In genomic region chr2:34372305-34373301, GRCm38 (mm10) we compare ENCODE assay signal across 8 mouse cellular contexts. TPM values are rescaled to one million over a fixed set of nuclear protein-coding genes. Genes with fewer than 3 reads are reported as not detected.
A peak's percentile ranks its signal among the peaks of the same experiment; 100 is the strongest.
DNase-seq lines count a peak whose midpoint lies in the region; ATAC-seq and TF ChIP-seq lines count a peak whose summit lies in the region.

Gene Pbx3, minus strand, starts transcription at chr2:34373142.

- peak within 1 kb of the TSS; percentile 90 to 97 for H3K4me3 ChIP-seq in ES-E14 (ENCODE audit: insufficient read depth in 1 of 2, low read depth in 1 of 2, low read length in 2 of 2, poor library complexity in 1 of 2, severe bottlenecking in 1 of 2)
- peak within 1 kb of the TSS; percentile 79 for H3K4me3 ChIP-seq in forebrain, embryonic 16.5 days (replicated peaks; ENCODE audit: low read length)
- peak within 1 kb of the TSS; percentile 85 for H3K4me3 ChIP-seq in lung, embryonic 15.5 days

- peak within 1 kb of the TSS; percentile 89 for H3K9ac ChIP-seq in ES-E14 (ENCODE audit: insufficient read depth, low read depth, low read length, poor library complexity, severe bottlenecking)
- H3K9ac ChIP-seq in forebrain, embryonic 16.5 days (replicated peaks; ENCODE audit: low read depth, low read length): peak within 1 kb of the TSS; percentile 81
- H3K9ac ChIP-seq in lung, embryonic 15.5 days: peak within 1 kb of the TSS; percentile 95

- DNase-seq in ES-E14 (ENCODE audit: low read depth, low spot score): peak; percentile 93
- DNase-seq in cerebellum, adult 11-12 months: peak; percentile 95
- peak; percentile 98 for DNase-seq in heart, postnatal 4 days
- DNase-seq in layer of hippocampus, adult 8-10 months (ENCODE audit: low spot score in 2 of 2): peak; percentile 87 to 88
- peak; percentile 94 for DNase-seq in ovary, adult 18-20 months (ENCODE audit: low spot score)
- DNase-seq in thymus, postnatal 0 days (ENCODE audit: low spot score): peak; percentile 94

- H3K4me2 ChIP-seq in forebrain, embryonic 16.5 days (ENCODE audit: low read length): peak within 1 kb of the TSS; percentile 57
- peak within 1 kb of the TSS; percentile 89 for H3K4me2 ChIP-seq in lung, embryonic 15.5 days

- H3K36me3 ChIP-seq in ES-E14 (ENCODE audit: control insufficient read depth, insufficient read depth, low read length, poor library complexity, severe bottlenecking): no peaks in the 10 kb centered on the region
- H3K36me3 ChIP-seq in forebrain, embryonic 16.5 days (ENCODE audit: control insufficient read depth, insufficient read depth): no peaks in the 10 kb centered on the region
- no peaks in the 10 kb centered on the region for H3K36me3 ChIP-seq in lung, embryonic 15.5 days

- under 1% methylated on average over 60 of the region's 102 CpGs for WGBS in forebrain, embryonic 16.5 days
- under 1% methylated on average over 63 of the region's 102 CpGs for WGBS in lung, embryonic 15.5 days

- peaks cover 2% of the 10 kb centered on the region; the same call in 1 of the 2 replicates for H3K27me3 ChIP-seq in forebrain, embryonic 16.5 days (replicated peaks; ENCODE audit: control insufficient read depth, insufficient read depth, low read length)
- H3K27me3 ChIP-seq in lung, embryonic 15.5 days: no peaks in the 10 kb centered on the region

- peak within 1 kb of the TSS; percentile 11; the same call in 1 of the 2 replicates for H3K27ac ChIP-seq in ES-E14 (ENCODE audit: insufficient read depth, low read depth, low read length, poor library complexity, severe bottlenecking)
- peak within 1 kb of the TSS; percentile 86 for H3K27ac ChIP-seq in forebrain, embryonic 16.5 days (ENCODE audit: low read length)
- H3K27ac ChIP-seq in lung, embryonic 15.5 days: peak within 1 kb of the TSS; percentile 100

- H3K9me3 ChIP-seq in ES-E14 (ENCODE audit: control insufficient read depth, insufficient read depth, low read depth, low read length): no peaks in the 10 kb centered on the region
- no peaks in the 10 kb centered on the region for H3K9me3 ChIP-seq in forebrain, embryonic 16.5 days (ENCODE audit: control insufficient read depth, low read length)
- H3K9me3 ChIP-seq in lung, embryonic 15.5 days: no peaks in the 10 kb centered on the region

- in situ Hi-C loops in ES-E14 (cut with MboI; ENCODE audit: low sequenced_read_pairs in 2 of 2, unreplicated experiment in 2 of 2): no loop called here

- ATAC-seq in forebrain, embryonic 16.5 days: peak; percentile 89
- peak; percentile 95 for ATAC-seq in lung, embryonic 15.5 days (ENCODE audit: borderline replicate concordance, extremely low read depth, low FRiP score, low TSS enrichment)

- peaks cover 2 to 4% of the 10 kb centered on the region in 2 experiments; a peak in 1 of 4 replicates for H3K4me1 ChIP-seq in ES-E14 (ENCODE audit: control insufficient read depth in 2 of 2, insufficient read depth in 2 of 2, low read length in 2 of 2, poor library complexity in 1 of 2)
- H3K4me1 ChIP-seq in forebrain, embryonic 16.5 days (replicated peaks; ENCODE audit: control insufficient read depth, insufficient read depth, low read length): peaks cover 15% of the 10 kb centered on the region
- H3K4me1 ChIP-seq in lung, embryonic 15.5 days: peaks cover 25% of the 10 kb centered on the region

TF ChIP-seq in ES-E14, 5 proteins besides CTCF, POLR2A, EP300 and RAD21:
- TF ChIP-seq HCFC1 (IDR thresholded peaks at IDR 0.05; ENCODE audit: borderline replicate concordance, insufficient read depth, low read length) (peak; percentile 31; the same call in 1 of the 2 replicates), ZC3H11A (IDR thresholded peaks at IDR 0.05; ENCODE audit: borderline replicate concordance, low read depth, low read length) (0 out of 2 replicates have a peak, but pooled peaks have one; percentile 11), MAFK (IDR thresholded peaks at IDR 0.05; ENCODE audit: insufficient read depth, low read depth, low read length) (no peak), ZNF384 (IDR thresholded peaks at IDR 0.05; ENCODE audit: low read depth, low read length) (no peak), CHD2 (IDR thresholded peaks at IDR 0.05; ENCODE audit: low read depth, low read length) (0 out of 2 replicates have a peak, but pooled peaks have one; percentile 16)

RNA-seq across cellular contexts. Expression of gene Pbx3, which starts in this region (rescaled TPM):
- total RNA-seq in ES-E14 (2012; rRNA removed): 6.6 and 7.6 TPM in 2 replicates
- 48.1 and 71.1 TPM in 2 replicates for polyA plus RNA-seq in forebrain, embryonic 16.5 days (2015; fragmentation: Nextera tagmentation; extraction: Ambion mirVana)
- total RNA-seq in heart, postnatal 4 days (2021): 10 to 100 TPM; 25.6 to 30.2 TPM
- 10 to 100 TPM in 1 of 4 experiments, 1 to 10 TPM in 3; 8.2 to 11.6 (median 8.7) TPM for total RNA-seq in layer of hippocampus, adult 8-10 months (2022)
- 28.3 and 28.6 TPM in 2 replicates for polyA plus RNA-seq in lung, embryonic 15.5 days (2015; fragmentation: Nextera tagmentation; extraction: Ambion mirVana)
- polyA plus RNA-seq in thymus, postnatal 0 days (2015; fragmentation: Nextera tagmentation; extraction: Ambion mirVana): 3.2 and 3.6 TPM in 2 replicates

Comparison
In these comparisons a context has a peak if more than half of its experiments do, and no peak if none do; other contexts are left out.
1. Peak in every context shown above with its lines: DNase-seq, ATAC-seq, H3K4me3 ChIP-seq and H3K27ac ChIP-seq.
2. H3K27ac ChIP-seq: peak in every context shown above with its lines; median percentile 100 in lung, embryonic 15.5 days; 86 in forebrain, embryonic 16.5 days; 11 in ES-E14.